Mouse (Mus musculus): ENCODE results near the gene Hist2h3b.

- TF ChIP-seq CTCF (conservative IDR thresholded peaks at IDR 0.05; ENCODE audit: low read length) (no peak), NANOG (IDR thresholded peaks at IDR 0.05; ENCODE audit: borderline replicate concordance, low read length) (no peak)
These were observed 49.2 kb upstream of the Hist2h3b start for GRCm38 (mm10) chr3:96219191-96219641.
